Mouse (Mus musculus): ENCODE measurements around the gene Mcub.

DNA sequence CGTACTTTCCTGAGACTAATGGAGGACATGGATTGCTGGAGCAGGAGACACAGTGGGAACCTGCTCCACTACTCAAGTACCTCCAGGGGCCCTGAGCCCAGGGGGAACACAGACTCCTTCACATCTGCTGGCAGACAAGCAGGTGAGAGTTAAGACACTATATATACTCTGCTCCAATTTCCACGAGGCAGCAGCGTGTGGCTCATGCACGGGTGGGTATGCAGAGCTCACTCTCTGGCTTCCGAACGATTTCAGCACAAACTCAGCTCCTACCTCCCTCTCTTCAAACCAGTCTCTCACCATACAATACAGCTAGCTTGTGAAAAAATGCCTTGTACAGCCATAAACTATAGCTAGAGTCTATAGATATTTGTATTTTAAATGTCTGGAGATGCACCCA is 28.5 kb upstream of the Mcub start:
- no peak for TF ChIP-seq POLR2A (IDR thresholded peaks at IDR 0.05; ENCODE audit: low read depth, low read length)
- no peak for TF ChIP-seq CTCF (IDR thresholded peaks at IDR 0.05; ENCODE audit: borderline replicate concordance, insufficient read depth, low read length)
